Mouse (Mus musculus): Measurements from ENCODE around the gene Dnaja4.

The Dnaja4 gene

DNA sequence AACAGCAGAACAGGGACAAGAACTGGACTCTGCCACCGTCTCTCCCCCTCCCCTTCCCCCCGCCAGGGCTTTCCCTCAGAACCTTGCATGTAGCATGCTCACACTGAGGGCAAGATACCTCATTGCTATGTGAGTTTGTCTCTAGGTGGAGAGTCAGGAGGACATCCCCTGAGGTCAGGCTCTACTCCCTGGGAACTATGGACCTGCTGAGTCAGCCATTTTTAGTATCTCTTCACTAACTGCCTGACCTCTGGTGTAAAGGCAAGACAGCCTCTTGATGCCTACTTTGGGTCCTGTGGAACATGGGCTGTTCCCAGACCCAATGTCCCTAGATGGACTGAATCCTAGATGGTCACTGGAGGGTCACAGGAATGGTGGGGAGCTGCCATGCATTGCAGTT, 53.0 kb downstream of the Dnaja4 start:
- DNase-seq (ENCODE audit: low spot score) = no peak

- no peak for DNase-seq (ENCODE audit: low spot score)
These were observed 53.7 kb downstream of the Dnaja4 start for GRCm38 (mm10) chr9:54752201-54752943.

- no peak for DNase-seq (ENCODE audit: low spot score)
These were observed 54.2 kb downstream of the Dnaja4 start for GRCm38 (mm10) chr9:54752944-54753295.

- DNase-seq (ENCODE audit: low spot score) = no peak
These were observed 60.9 kb downstream of the Dnaja4 start for GRCm38 (mm10) chr9:54759592-54759991.

DNA sequence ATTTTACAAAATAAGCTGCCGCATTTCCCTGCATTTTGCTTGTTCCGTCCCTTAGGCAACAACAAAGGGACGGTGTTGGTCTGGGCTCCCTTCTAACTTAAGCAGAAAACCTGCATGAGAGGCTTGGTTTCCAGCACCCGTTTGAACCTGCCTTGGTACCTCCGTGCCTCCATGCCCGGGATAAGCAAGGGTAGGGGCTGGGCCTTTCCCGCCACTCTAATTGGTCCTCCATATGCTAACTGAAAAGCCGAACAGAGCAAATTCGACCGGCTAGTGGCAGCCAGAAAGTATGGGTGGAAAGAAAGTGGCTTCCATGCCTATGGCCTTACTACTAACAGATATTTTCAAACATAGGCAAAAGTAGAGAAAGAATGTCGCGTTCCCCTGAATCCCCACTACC, 65.4 kb downstream of the Dnaja4 start:
- DNase-seq (ENCODE audit: low spot score) = no peak

DNA sequence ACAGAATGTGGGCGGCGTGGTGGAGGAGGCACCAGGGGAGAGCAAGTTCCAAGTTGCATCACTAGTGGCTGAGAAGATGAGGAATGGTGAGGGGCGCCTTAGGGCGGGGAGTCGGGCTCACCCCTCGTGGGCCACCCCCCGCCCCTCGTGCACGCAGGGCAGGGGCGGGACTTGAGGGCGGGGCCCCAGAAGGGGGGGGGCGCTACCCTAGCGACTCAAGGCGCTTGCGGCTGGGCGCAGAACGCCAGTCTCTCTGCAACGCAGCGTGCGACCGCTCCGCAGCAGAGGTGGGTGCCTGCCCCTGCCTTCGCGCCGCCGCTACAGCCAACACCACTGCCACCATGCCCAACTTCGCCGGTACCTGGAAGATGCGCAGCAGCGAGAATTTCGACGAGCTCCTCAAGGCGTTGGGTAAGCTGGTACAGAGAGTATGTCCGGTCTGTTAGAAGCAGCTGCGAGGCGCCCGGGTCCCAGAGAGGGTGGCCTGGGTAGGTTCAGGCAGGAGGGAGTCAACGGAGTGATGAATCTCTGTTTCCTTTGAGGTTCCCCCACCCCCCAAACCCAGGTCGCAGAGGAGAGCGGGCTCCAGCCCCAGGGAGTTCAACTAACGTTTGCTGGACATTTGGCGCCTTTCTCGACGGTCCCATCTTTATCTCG, 66.0 kb downstream of the Dnaja4 start, which contains the start of gene Crabp1:
Crabp1 (plus strand) TSS at position 188 of the 657 bp plus-strand sequence.
- no peak for DNase-seq (ENCODE audit: low spot score)

DNA sequence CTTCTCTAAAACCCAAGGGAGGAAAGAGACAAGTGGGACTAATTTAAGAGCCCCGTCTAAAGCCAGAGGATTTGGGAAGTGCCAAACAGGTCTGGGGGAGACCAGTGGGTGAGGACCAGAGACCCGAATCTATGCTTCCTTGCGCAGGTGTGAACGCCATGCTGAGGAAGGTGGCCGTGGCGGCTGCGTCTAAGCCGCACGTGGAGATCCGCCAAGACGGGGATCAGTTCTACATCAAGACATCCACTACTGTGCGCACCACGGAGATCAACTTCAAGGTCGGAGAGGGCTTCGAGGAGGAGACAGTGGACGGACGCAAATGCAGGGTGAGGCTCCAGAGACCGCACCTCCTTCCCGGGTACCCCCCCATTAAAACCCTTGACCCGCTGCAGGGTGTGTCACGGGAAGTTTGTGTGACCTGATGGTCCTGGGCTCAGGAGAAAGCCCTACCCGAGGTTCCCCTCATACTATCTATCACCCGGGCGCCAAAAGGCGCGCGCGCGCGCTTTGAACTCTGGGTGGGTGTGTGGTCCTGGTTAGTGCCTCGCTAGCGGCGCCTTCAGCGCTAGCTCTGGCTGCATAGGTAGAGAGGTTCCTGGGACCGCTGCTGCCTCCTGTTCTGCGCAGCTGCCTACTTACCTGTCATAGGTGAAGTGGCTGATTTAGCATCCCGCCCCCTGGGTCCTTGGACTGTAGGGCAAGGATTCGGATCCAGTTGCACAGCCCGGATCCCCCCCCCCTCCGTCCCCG, 66.8 kb downstream of the Dnaja4 start:
- no peak for DNase-seq (ENCODE audit: low spot score)
